Mouse (Mus musculus) ES-Bruce4 (cell line): ENCODE results near the gene Arntl2.

ENCODE experiments used
- CTCF ChIP-seq: IDR thresholded peaks from one replicate; pipeline ENCODE4 v1.8.1; 2011; ENCODE audit warnings: low read depth, low read length
- POLR2A ChIP-seq: IDR thresholded peaks from one replicate; pipeline ENCODE4 v1.8.1; 2011; ENCODE audit warnings: low read length; ENCODE audit not compliant: insufficient read depth

DNA sequence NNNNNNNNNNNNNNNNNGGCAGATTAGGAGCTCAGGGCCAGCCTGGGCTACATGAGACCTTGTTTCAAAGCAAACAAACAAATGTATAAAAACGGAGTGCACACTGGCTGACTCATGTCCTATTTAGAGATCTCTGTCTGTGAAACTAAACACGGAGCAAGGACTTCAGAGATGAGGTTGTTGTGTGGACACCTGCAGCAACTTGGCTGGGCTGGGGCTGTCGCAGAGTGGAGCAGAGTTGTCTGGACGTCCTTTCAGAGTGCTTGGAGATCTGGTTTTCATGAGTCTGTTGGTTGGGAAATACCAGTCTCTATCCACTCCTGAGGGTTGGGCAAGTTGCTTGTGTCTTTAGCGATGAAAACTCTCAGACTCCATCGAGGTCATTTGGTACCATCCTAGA is 14.1 kb downstream of the Arntl2 start:
- TF ChIP-seq POLR2A (no peak), CTCF (no peak)
